Mouse (Mus musculus) intestine, postnatal 0 days (tissue): ENCODE measurements at regions not wholly inside any gene's neighbourhood (a gene's known extent, or its start where the extent isn't known, plus 50 kb on each side); places are given as distances from the start of the nearest gene placed in this dataset.

Experiments used
- ATAC-seq: fragments of 200-750 bp; cut with Nextera tagmentation; 2 replicates; pipeline ENCODE4 v1.8.0; 2017; ENCODE audit warnings: mild to moderate bottlenecking, moderate TSS enrichment, moderate library complexity
- H3K27ac ChIP-seq: fragments of 300-500 bp; sonication (generic); 2 replicates; pipeline ENCODE4 v1.5.1; 2014; ENCODE audit warnings: mild to moderate bottlenecking, low read depth, low read length, moderate library complexity
- H3K27me3 ChIP-seq: fragments of 300-500 bp; sonication (generic); replicated peaks from 2 replicates; pipeline ENCODE4 v1.6.1; 2014; ENCODE audit warnings: low read length, mixed read lengths; ENCODE audit not compliant: control insufficient read depth, insufficient read depth
- H3K36me3 ChIP-seq: fragments of 300-500 bp; sonication (generic); 2 replicates; pipeline ENCODE4 v1.6.1; 2014; ENCODE audit warnings: mild to moderate bottlenecking, moderate library complexity; ENCODE audit not compliant: control insufficient read depth, insufficient read depth
- H3K4me1 ChIP-seq: fragments of 300-500 bp; sonication (generic); replicated peaks from 2 replicates; pipeline ENCODE4 v1.6.1; 2014; ENCODE audit warnings: antibody characterized with exemption, low read length, mixed read lengths; ENCODE audit not compliant: control insufficient read depth, insufficient read depth
- H3K4me2 ChIP-seq: fragments of 300-500 bp; sonication (generic); replicated peaks from 2 replicates; pipeline ENCODE4 v1.6.1; 2014; ENCODE audit warnings: low read depth, mild to moderate bottlenecking, moderate library complexity
- H3K4me3 ChIP-seq: fragments of 300-500 bp; sonication (generic); 2 replicates; pipeline ENCODE4 v1.5.1; 2014; ENCODE audit warnings: low read depth, low read length
- H3K9ac ChIP-seq: fragments of 300-500 bp; sonication (generic); 2 replicates; pipeline ENCODE4 v1.6.1; 2014; ENCODE audit warnings: mild to moderate bottlenecking, low read depth, low read length
- H3K9me3 ChIP-seq: fragments of 300-500 bp; sonication (generic); 2 replicates; pipeline ENCODE4 v1.6.1; 2016; ENCODE audit warnings: mixed run types; ENCODE audit not compliant: control insufficient read depth
- CTCF ChIP-seq: sonication (generic); IDR thresholded peaks from 2 replicates; pipeline ENCODE4 v1.5.1; 2016; ENCODE audit warnings: low read depth, mild to moderate bottlenecking, control low read depth, antibody characterized with exemption, moderate library complexity
- WGBS: fragments of 180-500 bp; shearing (Covaris S2); extraction: QIAGEN DNeasy Blood & Tissue Kit; methylation state at CpG from one replicate; pipeline ENCODE4 v1.1.7; 2014; 5-methylcytosine and 5-hydroxymethylcytosine counted together

GRCm38 (mm10) chr15:31869673-31870417 lies 268.2 kb downstream of the Fam173b start:
- H3K9me3 ChIP-seq: no peaks in the 10 kb centered on the region
- H3K27me3 ChIP-seq: no peaks in the 10 kb centered on the region
- TF ChIP-seq CTCF: no peak
- H3K9ac ChIP-seq: no peak overlapping the region
- WGBS: 24% methylated on average over 14 of the region's 14 CpGs
- no peak overlapping the region for H3K27ac ChIP-seq
- peak; percentile 73; the same call in 1 of the 2 replicates for ATAC-seq
- H3K36me3 ChIP-seq: no peaks in the 10 kb centered on the region
- no peaks in the 10 kb centered on the region; the same call in 1 of the 2 replicates for H3K4me1 ChIP-seq
- no peak overlapping the region for H3K4me2 ChIP-seq
- H3K4me3 ChIP-seq: no peak overlapping the region

DNA sequence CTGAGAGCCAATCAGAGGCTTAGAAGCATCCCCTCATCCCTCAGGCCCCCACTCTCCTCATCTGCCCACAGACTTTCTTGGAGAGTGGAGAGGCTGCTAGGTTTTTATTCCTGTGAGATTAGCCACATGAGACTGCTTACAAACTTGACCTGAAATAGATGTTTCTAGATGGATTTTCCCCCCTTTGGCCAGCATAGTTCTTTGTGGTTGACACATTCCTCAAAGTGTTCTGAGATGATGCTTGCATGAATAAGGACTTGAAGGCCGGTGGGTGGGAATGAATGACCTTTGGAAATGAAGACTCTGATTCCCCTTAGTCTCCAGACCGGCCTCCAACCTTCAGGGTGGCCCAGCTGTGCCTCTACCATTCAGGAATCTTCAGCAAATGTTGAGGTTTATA lies 273.8 kb downstream of the Fam173b start:
- no peak for TF ChIP-seq CTCF
- Histone ChIP-seq H3K9me3 (no peaks in the 10 kb centered on the region), H3K9ac (no peak overlapping the region), H3K36me3 (no peaks in the 10 kb centered on the region), H3K4me2 (no peak overlapping the region), H3K27ac (no peak overlapping the region), H3K27me3 (no peaks in the 10 kb centered on the region), H3K4me3 (no peak overlapping the region), H3K4me1 (no peaks in the 10 kb centered on the region)
- WGBS: 78% methylated on average over 2 of the region's 2 CpGs
- ATAC-seq: no peak

DNA sequence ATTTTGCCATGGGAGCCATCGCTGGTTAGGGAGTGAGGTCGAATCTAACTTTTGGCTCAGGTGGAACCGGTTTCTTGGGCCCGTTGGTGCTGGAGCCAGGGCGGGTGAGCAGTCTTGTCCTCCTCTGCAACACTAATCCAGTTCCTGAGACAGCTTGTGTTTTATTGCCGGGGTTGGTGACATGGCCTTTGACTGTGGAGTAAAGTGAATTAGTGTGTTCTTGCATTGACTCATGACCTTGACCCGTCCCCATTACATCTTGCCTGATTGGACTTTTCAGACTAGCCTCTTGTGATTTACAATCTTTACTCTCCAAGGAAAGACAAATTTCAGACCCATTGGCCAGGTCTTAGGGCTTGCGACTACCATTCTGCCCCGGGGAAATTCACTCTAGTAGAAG lies 278.8 kb downstream of the Fam173b start:
- H3K4me3 ChIP-seq: no peak overlapping the region
- no peak overlapping the region for H3K4me2 ChIP-seq
- ATAC-seq: no peak
- no peak overlapping the region for H3K27ac ChIP-seq
- no peaks in the 10 kb centered on the region for H3K27me3 ChIP-seq
- H3K36me3 ChIP-seq: no peaks in the 10 kb centered on the region
- H3K4me1 ChIP-seq: no peaks in the 10 kb centered on the region
- no peak overlapping the region for H3K9ac ChIP-seq
- no peaks in the 10 kb centered on the region for H3K9me3 ChIP-seq
- TF ChIP-seq CTCF: no peak
- 79% methylated on average over 9 of the region's 9 CpGs for WGBS

- Histone ChIP-seq H3K27ac (no peak overlapping the region), H3K9me3 (no peaks in the 10 kb centered on the region), H3K4me1 (no peaks in the 10 kb centered on the region), H3K36me3 (no peaks in the 10 kb centered on the region), H3K9ac (no peak overlapping the region), H3K27me3 (no peaks in the 10 kb centered on the region), H3K4me2 (no peak overlapping the region), H3K4me3 (no peak overlapping the region)
- ATAC-seq: no peak
- no peak for TF ChIP-seq CTCF
- 50% methylated on average over 5 of the region's 5 CpGs for WGBS
Measured at GRCm38 (mm10) chr15:31882331-31882730, 280.7 kb downstream of the Fam173b start.

DNA sequence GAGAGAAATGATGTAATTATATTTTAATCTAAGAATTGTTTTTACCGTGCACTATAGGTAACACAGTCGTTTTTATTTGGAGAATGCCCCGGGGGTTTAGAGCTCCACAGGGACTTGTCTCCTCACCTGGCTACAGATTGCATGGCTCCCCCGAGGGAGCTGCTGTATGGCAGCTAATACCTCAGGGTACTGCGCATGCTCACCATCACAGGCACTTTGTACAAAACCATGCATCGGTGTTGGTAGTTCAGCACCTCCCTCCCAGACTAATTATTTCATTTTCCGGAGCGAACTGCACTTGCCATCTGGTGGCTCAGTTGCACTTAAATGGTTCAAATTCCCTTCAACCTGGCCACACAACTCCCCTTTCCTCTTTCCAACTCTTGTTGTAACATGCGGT lies 281.9 kb downstream of the Fam173b start:
- no peaks in the 10 kb centered on the region for H3K27me3 ChIP-seq
- H3K4me1 ChIP-seq: no peaks in the 10 kb centered on the region
- no peak overlapping the region for H3K4me3 ChIP-seq
- no peaks in the 10 kb centered on the region for H3K9me3 ChIP-seq
- ATAC-seq: no peak
- H3K9ac ChIP-seq: no peak overlapping the region
- H3K4me2 ChIP-seq: no peak overlapping the region
- H3K27ac ChIP-seq: no peak overlapping the region
- 90% methylated on average over 9 of the region's 9 CpGs for WGBS
- no peaks in the 10 kb centered on the region for H3K36me3 ChIP-seq
- no peak for TF ChIP-seq CTCF

- Histone ChIP-seq H3K27ac (no peak overlapping the region), H3K9ac (no peak overlapping the region), H3K4me2 (no peak overlapping the region), H3K36me3 (no peaks in the 10 kb centered on the region), H3K27me3 (no peaks in the 10 kb centered on the region), H3K4me1 (no peaks in the 10 kb centered on the region), H3K4me3 (no peak overlapping the region), H3K9me3 (no peaks in the 10 kb centered on the region)
- WGBS: 83% methylated on average over 13 of the region's 13 CpGs
- no peak for TF ChIP-seq CTCF
- no peak for ATAC-seq
Measured at GRCm38 (mm10) chr15:31898904-31899650, 278.0 kb upstream of the Tas2r119 start.
